11 mouse cellular contexts compared by ENCODE assay signal in the genomic region with DNA sequence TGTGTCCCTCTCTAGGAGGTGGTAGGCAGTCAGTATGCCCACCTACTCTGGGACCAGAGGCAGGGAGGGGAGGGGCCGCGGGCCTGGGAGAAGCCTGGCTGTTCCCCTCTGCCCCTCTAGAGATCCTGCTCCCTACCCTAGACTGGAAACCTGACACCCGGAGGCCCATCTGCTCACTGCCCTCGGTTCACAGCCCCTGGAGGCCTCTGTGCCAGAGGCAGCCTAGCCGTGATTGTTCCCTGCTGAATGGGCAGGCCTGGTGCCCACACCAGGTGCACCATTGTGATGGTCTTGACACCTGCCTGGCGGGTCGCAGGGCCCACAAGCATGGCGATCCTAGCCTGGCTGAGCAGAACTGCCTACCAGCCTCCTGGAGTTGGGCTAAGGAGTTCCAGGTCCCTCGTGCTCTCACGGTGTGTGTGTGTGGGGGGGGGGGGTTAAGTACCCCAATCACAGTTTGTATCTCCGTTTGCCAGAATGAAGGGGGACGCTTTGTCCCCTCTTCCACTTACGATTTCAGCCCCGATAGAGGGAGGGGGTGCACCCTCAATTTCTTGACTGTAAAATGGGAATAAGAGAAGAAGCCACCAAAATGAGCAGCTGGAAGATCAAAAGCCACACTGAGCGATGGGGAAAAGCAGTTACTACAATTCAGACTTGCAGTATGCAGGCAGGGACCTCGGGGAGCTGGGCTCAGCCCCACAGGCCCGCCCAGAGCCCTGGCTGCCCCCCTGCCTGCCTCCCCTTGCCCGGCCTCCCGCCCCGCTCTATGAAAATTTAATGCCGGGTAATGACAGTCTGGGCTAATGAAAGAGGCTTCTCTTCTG. TPM values are rescaled to one million over a fixed set of nuclear protein-coding genes. Genes with fewer than 3 reads are reported as not detected.
A peak's percentile ranks its signal among the peaks of the same experiment; 100 is the strongest.
DNase-seq lines count a peak whose midpoint lies in the region; ATAC-seq and TF ChIP-seq lines count a peak whose summit lies in the region.
"Had no signal": no experiment of that assay in that cellular context is flagged by ENCODE, and none has a peak within 500 bp of the region (broad histone marks: within the 10 kb centered on the region; RNA-seq: fewer than 3 reads in every experiment).

No protein-coding gene starts in this region.

- peaks cover 21% of the 10 kb centered on the region for H3K4me1 ChIP-seq in heart, postnatal 0 days (ENCODE audit: control insufficient read depth, insufficient read depth)
- H3K4me1 ChIP-seq in embryonic facial prominence, embryonic 10.5 days, result peaks cover 52% of the 10 kb centered on the region
- H3K4me1 ChIP-seq in hindbrain, embryonic 15.5 days (replicated peaks), result peaks cover 36% of the 10 kb centered on the region
- H3K4me1 ChIP-seq in neural tube, embryonic 11.5 days (ENCODE audit: control insufficient read depth, insufficient read depth, low read length), result peaks cover 19% of the 10 kb centered on the region

- no peak for TF ChIP-seq EP300 in heart, postnatal 0 days (IDR thresholded peaks at IDR 0.05; ENCODE audit: low read depth)

- H3K4me3 ChIP-seq in heart, postnatal 0 days (ENCODE audit: low read depth, low read length), result no peak overlapping the region
- H3K4me3 ChIP-seq in embryonic facial prominence, embryonic 10.5 days, result peak overlapping the region; percentile 29
- H3K4me3 ChIP-seq in hindbrain, embryonic 15.5 days, result no peak overlapping the region
- H3K4me3 ChIP-seq in neural tube, embryonic 11.5 days (ENCODE audit: low read depth, low read length), result no peak overlapping the region
- H3K4me3 ChIP-seq: erythroblast, embryonic 14.5 days had no signal

- 29% methylated on average over 21 of the region's 21 CpGs for WGBS in heart, postnatal 0 days
- 2% methylated on average over 21 of the region's 21 CpGs for WGBS in embryonic facial prominence, embryonic 10.5 days
- WGBS in hindbrain, embryonic 15.5 days, result 3% methylated on average over 21 of the region's 21 CpGs
- 2% methylated on average over 21 of the region's 21 CpGs for WGBS in neural tube, embryonic 11.5 days

- no peak overlapping the region; the same call in 1 of the 2 replicates for H3K9ac ChIP-seq in heart, postnatal 0 days (replicated peaks; ENCODE audit: low read depth, low read length)
- H3K9ac ChIP-seq in hindbrain, embryonic 15.5 days, result no peak overlapping the region
- H3K9ac ChIP-seq in neural tube, embryonic 11.5 days (ENCODE audit: low read length), result 0 out of 2 replicates have a peak overlapping the region, but pooled peaks have one; percentile 15

- peak; percentile 24 for ATAC-seq in heart, postnatal 0 days (ENCODE audit: insufficient read depth, low read depth)
- ATAC-seq in hindbrain, embryonic 15.5 days (ENCODE audit: low FRiP score, low read depth), result peak; percentile 29
- ATAC-seq in neural tube, embryonic 11.5 days (ENCODE audit: insufficient read depth, low FRiP score, low TSS enrichment), result peak; percentile 57
- ATAC-seq: CD4-positive, CD25-positive, alpha-beta regulatory T cell, adult 4 months had no signal

- DNase-seq in heart, postnatal 0 days (ENCODE audit: low spot score), result no peak
- no peak for DNase-seq in heart, postnatal 25 days (ENCODE audit: low spot score)
- DNase-seq in embryonic facial prominence, embryonic 10.5 days (ENCODE audit: low spot score), result peak; percentile 80
- peak; percentile 66 for DNase-seq in neural tube, embryonic 11.5 days (ENCODE audit: low spot score)
- no peak for DNase-seq in layer of hippocampus, postnatal 25 days (ENCODE audit: extremely low spot score in 1 of 2, low spot score in 1 of 2)
- no peak for DNase-seq in natural killer cell, adult 2 months (ENCODE audit: low spot score in 2 of 2)
- DNase-seq in gastrocnemius, postnatal 4 days (ENCODE audit: low spot score in 2 of 2), result no peak
- DNase-seq: layer of hippocampus, postnatal 36 days had no signal

- intact Hi-C loops in heart, postnatal 25 days (cut with DNase I), result no loop called here

- H3K27ac ChIP-seq in heart, postnatal 0 days (ENCODE audit: low read depth), result no peak overlapping the region
- H3K27ac ChIP-seq in embryonic facial prominence, embryonic 10.5 days (replicated peaks), result peak overlapping the region; percentile 32
- H3K27ac ChIP-seq in hindbrain, embryonic 15.5 days (replicated peaks), result no peak overlapping the region
- H3K27ac ChIP-seq in neural tube, embryonic 11.5 days (ENCODE audit: low read depth, low read length), result peak overlapping the region; percentile 39; the same call in 1 of the 2 replicates

- H3K9me3 ChIP-seq in heart, postnatal 0 days (replicated peaks; ENCODE audit: control insufficient read depth, low read length), result no peaks in the 10 kb centered on the region
- no peaks in the 10 kb centered on the region for H3K9me3 ChIP-seq in embryonic facial prominence, embryonic 10.5 days
- no peaks in the 10 kb centered on the region for H3K9me3 ChIP-seq in hindbrain, embryonic 15.5 days
- H3K9me3 ChIP-seq in neural tube, embryonic 11.5 days (ENCODE audit: control insufficient read depth, low read length), result no peaks in the 10 kb centered on the region

- H3K4me2 ChIP-seq in heart, postnatal 0 days (ENCODE audit: low read depth, low read length), result no peak overlapping the region
- H3K4me2 ChIP-seq in hindbrain, embryonic 15.5 days, result peak overlapping the region; percentile 52
- H3K4me2 ChIP-seq in neural tube, embryonic 11.5 days (ENCODE audit: low read depth), result peak overlapping the region; percentile 29

- H3K36me3 ChIP-seq in heart, postnatal 0 days (replicated peaks; ENCODE audit: control insufficient read depth, insufficient read depth, low read length), result no peaks in the 10 kb centered on the region
- no peaks in the 10 kb centered on the region for H3K36me3 ChIP-seq in embryonic facial prominence, embryonic 10.5 days (replicated peaks)
- no peaks in the 10 kb centered on the region for H3K36me3 ChIP-seq in hindbrain, embryonic 15.5 days
- H3K36me3 ChIP-seq in neural tube, embryonic 11.5 days (ENCODE audit: control insufficient read depth, insufficient read depth, low read length), result no peaks in the 10 kb centered on the region

- no peak for TF ChIP-seq CTCF in heart, postnatal 0 days (IDR thresholded peaks at IDR 0.05; ENCODE audit: low read depth)

- no peaks in the 10 kb centered on the region for H3K27me3 ChIP-seq in heart, postnatal 0 days (ENCODE audit: control insufficient read depth, insufficient read depth, low read length)
- H3K27me3 ChIP-seq in embryonic facial prominence, embryonic 10.5 days (replicated peaks; ENCODE audit: low read depth, poor library complexity, severe bottlenecking), result peaks cover 86% of the 10 kb centered on the region
- peaks cover 29% of the 10 kb centered on the region for H3K27me3 ChIP-seq in hindbrain, embryonic 15.5 days
- peaks cover 19% of the 10 kb centered on the region for H3K27me3 ChIP-seq in neural tube, embryonic 11.5 days (ENCODE audit: control insufficient read depth, insufficient read depth, low read length)

RNA-seq across cellular contexts. Expression of gene Casz1, which starts 33.4 kb away (rescaled TPM):
- 42.6 and 45.4 TPM in 2 replicates for total RNA-seq in heart, postnatal 0 days (2014; rRNA removed; ENCODE audit: low replicate concordance)
- 13.7 and 16.4 TPM in 2 replicates for polyA plus RNA-seq in heart, postnatal 0 days (2015; fragmentation: Nextera tagmentation; extraction: Ambion mirVana)
- total RNA-seq in heart, postnatal 25 days (2021), result 10 to 100 TPM; 42.1 to 44.7 TPM
- polyA plus RNA-seq in embryonic facial prominence, embryonic 10.5 days (2016; fragmentation: Nextera tagmentation; extraction: Ambion mirVana), result 3.7 and 3.9 TPM in 2 replicates
- 4.6 and 6.7 TPM in 2 replicates for polyA plus RNA-seq in hindbrain, embryonic 15.5 days (2015; fragmentation: Nextera tagmentation; extraction: Ambion mirVana)
- polyA plus RNA-seq in neural tube, embryonic 11.5 days (2014; fragmentation: Nextera tagmentation; extraction: Ambion mirVana), result 4.9 and 7.3 TPM in 2 replicates
- total RNA-seq in layer of hippocampus, postnatal 25 days (2021), result under 1 TPM; 0.49 to 0.75 TPM
- 10 to 100 TPM; 51.6 to 53.4 TPM for total RNA-seq in gastrocnemius, postnatal 4 days (2021)

Comparison
In these comparisons a context has a peak if more than half of its experiments do, and no peak if none do; other contexts are left out.
1. DNase-seq: peak in embryonic facial prominence, embryonic 10.5 days (single experiment) and neural tube, embryonic 11.5 days (single experiment); none in heart, postnatal 0 days (single experiment), heart, postnatal 25 days (single experiment), layer of hippocampus, postnatal 25 days (0 of 2), natural killer cell, adult 2 months (0 of 2) and gastrocnemius, postnatal 4 days (0 of 2).
2. H3K27ac ChIP-seq: peak in embryonic facial prominence, embryonic 10.5 days (single experiment) and neural tube, embryonic 11.5 days (single experiment); none in heart, postnatal 0 days (single experiment) and hindbrain, embryonic 15.5 days (single experiment).
3. RNA of gene Casz1, which starts 33.4 kb away (total RNA-seq): 51.6 to 53.4 TPM in gastrocnemius, postnatal 4 days, 42.1 to 44.7 TPM in heart, postnatal 25 days and 42.6 to 45.4 TPM in heart, postnatal 0 days; 0.49 to 0.75 TPM in layer of hippocampus, postnatal 25 days; every median in the first group is over 10 times any median in the second.
4. Peak in every context shown above with its lines, with median percentiles within 50 percentile points of each other: ATAC-seq.